Mouse (Mus musculus): ENCODE measurements around the gene Gm1043.

Gene Gm1043

DNA sequence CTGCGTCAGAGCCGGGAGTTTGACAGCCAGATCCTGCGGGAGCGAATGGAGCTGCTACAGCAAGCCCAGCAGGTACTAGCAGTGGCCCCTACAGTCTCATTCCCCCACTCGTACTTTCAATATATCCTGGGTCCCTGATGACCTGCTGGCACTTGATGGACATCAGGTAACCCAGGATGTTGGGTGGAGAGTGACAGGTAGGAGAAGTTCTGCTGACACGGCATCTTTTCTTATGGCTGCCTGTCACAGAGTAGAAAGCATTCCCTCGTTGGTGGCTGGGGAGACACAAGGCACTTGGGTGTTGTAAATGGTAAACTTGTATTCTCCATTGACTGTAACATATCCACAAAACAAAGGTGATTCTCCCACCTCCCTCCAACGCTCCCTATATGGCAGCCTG, 56.6 kb downstream of the Gm1043 start:
- CTCF ChIA-PET, result interaction anchor here in 1 of 4 experiments (0.5 kb wide), 1 partner anchor 1613 kb away, joined by 4 read pairs; no protein-coding TSS in a partner anchor

DNA sequence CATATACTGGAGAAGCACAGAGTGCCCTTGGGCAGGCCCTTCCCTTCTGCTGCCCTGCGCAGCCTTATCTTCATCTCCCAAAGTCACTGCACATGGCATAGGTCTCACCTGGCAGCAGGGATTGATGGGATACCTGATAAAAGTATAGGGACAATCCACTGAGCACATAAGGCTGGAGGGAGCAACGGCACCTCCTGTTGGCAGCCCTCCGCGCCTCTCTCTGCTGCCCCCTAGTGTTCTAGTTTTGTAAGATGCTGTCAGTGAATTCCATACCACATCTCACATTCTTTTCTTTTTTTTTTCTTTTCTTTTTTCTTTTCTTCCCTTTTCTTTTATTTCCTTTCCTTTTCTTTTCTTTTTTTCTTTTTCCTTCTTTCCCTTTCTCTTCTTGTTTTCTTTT, 62.4 kb downstream of the Gm1043 start:
- ChIA-PET POLR2A (no interaction called here), CTCF (interaction anchor here in 3 of 4 experiments (1.0 to 3.4 kb wide), 6 partner anchors 15 to 192 kb away, joined by 3 to 16 read pairs (median 4); no protein-coding TSS in a partner anchor)

More for the DNA sequence above, 56.6 kb downstream of the Gm1043 start:
- POLR2A ChIA-PET, result interaction anchor here in 2 of 4 experiments (0.6 kb wide), 2 partner anchors 46 to 72 kb away, joined by 3 to 4 read pairs; no protein-coding TSS in a partner anchor

DNA sequence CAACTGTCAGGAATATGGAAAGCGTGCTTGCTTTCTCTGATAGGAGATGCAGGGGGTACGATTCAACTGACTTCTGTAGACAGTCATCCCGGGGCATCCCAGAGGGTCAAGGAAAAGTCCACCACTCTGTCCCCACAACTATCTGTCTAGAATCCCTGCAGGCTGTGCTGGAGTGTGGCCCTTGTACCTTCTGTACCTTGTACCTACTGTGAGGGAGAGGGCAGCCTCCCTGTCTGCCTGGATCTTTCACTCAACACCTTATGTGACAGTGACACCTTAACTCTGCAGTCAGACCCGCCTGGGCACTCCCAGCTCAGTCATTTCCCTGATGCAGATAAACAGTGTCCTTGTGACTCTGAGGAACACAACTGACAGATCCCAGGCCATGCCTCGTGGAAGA, 65.5 kb downstream of the Gm1043 start:
- POLR2A ChIA-PET, result no interaction called here
- CTCF ChIA-PET, result interaction anchor here in 2 of 4 experiments (1.1 to 3.4 kb wide), 6 partner anchors 12 to 340 kb away, joined by 3 to 16 read pairs (median 4); no protein-coding TSS in a partner anchor

DNA sequence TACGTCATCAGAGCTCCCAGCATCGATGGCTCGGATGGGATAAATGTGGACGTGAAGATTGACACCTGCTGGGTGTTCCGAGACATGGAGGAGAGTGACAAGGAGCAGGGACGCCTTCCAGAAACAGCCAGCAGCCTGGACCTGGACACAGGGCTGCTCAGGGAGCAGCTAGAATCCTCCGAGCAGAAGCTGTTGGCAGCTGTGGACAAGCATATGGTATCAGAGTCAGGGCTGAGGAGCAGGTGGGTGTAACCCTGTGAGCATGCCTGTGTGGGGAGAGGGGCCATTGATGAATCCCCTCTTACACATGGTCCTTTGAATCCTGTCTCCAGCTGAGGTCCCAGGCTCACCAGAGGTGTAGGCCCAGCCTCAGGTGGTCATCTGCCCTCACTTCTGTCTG, 69.3 kb downstream of the Gm1043 start:
- ChIA-PET CTCF (interaction anchor here (0.6 to 2.4 kb wide), 8 partner anchors 9 to 319 kb away, joined by 3 to 18 read pairs (median 4); no protein-coding TSS in a partner anchor), POLR2A (no interaction called here)

DNA sequence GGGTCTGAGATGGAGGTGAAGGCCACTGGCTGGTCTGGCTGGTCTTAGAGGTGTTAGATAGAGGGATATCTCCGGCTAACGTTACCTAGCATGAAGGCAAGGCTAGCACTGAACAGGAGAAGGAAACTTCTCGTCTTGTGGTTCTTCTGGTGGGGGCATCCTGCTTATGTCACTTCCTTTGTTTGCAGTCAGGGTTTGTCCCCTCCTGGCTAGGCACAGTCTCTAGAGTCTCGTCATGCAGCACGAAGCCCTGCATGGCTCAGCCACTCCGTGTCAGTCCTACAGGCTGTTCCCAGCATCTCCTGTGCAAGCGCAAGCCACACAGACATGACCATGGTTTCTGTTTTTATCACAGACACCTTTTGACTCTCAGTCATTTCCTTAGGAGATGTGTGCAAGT, 73.2 kb downstream of the Gm1043 start:
- CTCF ChIA-PET, result interaction anchor here in 1 of 4 experiments (1.2 kb wide), 1 partner anchor 328 kb away, joined by 3 read pairs; the partner anchor contains the start of gene Man2b2
- POLR2A ChIA-PET, result interaction anchor here in 1 of 4 experiments (0.7 kb wide), 1 partner anchor 28 kb away, joined by 3 read pairs; no protein-coding TSS in a partner anchor

DNA sequence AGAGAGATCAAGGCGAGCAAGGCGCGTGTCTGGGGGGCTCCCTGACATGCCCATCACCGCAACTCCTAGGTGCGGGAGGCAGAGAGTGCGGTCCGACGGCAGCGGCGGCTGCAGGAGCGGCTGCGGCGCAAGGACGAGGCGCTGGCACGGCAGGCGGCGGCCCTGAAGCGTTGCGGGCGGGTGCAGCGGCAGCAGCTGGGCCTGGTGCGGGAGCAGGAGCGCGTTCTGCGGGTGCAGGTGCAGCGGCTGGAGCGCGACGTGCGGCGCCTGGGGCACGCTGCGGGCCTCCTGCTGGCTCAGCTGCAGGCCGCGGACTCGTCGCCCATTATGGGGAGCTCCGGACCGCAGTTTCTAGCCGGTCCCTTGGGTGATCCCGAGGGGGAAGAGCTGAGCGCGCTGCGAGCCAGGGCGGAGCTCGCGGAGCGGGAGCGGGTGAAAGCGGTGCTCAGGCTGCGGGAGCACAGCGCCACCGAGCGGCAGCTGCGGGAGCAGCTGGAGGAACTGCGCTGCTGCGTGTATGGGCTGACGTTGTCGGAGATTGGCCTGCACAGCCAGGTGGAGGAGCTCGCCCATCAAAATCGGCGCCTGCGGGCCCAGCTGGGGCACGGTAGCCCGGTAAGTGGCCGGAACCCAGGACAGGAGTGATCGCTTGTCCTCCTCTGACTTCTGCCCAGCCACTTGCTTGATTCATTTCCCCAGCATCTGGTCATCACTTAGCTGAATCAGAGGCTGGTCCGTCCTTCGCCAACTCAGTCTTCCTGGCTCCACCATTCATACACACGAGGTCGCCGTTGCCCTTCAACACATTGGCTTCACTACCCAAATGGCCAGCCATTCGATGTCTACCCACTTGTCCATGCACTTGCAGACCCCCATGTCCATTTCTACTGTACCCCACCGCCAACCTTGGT, 78.0 kb downstream of the Gm1043 start:
- CTCF ChIA-PET, result interaction anchor here (0.5 to 3.6 kb wide), 133 partner anchors 9 to 1637 kb away, joined by 3 to 81 read pairs (median 4); partner anchors contain the start of genes Man2b2 (in 2 of the 4), Crmp1 (in 1 of the 4), Evc2 (in 1 of the 4) and Wfs1 (in 1 of the 4)

DNA sequence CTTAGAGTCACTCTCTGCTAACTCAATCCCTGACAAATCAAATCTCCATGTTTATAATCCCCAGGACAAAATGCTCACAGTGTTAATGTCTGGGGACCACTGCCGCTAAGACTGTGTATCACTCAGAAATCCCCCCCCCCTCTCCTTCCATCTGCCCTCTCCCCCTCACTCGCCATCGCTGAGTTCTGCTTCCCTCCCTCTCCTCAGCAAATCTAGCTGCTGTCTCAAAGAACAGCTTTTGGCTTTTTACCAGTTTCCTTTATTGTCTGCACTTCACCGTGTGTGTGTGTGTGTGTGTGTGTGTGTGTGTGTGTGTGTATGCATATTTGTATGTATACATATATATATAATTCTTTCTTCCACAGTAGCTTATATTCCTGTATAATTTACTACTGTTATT, 91.3 kb downstream of the Gm1043 start:
- POLR2A ChIA-PET, result interaction anchor here in 1 of 4 experiments (0.6 kb wide), 1 partner anchor 114 kb away, joined by 3 read pairs; no protein-coding TSS in a partner anchor

More for the DNA sequence above, 78.0 kb downstream of the Gm1043 start:
- POLR2A ChIA-PET, result interaction anchor here in 3 of 4 experiments (0.7 to 1.7 kb wide), 7 partner anchors 14 to 333 kb away, joined by 3 to 7 read pairs (median 4); partner anchors contain the start of gene Man2b2 (in 1 of the 3)

DNA sequence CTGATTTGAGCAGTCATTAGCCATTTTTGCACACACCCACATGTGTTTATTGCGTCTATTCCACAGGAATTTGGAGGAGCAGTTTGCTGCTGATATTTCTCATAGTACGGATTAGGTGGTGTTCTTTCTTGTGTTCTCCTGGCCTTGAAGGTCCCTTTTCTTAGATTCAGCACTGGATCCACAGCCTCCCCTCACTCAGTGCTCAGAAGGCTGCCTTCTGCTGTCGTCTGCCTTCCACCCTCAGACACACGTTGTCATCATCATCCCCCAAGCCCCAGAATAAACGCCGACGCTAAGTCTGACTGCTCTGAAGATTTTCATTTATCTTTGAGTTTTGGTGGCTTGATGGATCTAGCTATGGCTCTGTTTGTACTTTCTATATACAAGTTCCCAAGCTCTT, 91.9 kb downstream of the Gm1043 start:
- POLR2A ChIA-PET, result interaction anchor here in 2 of 4 experiments (0.6 to 0.7 kb wide), 2 partner anchors 28 to 114 kb away, joined by 3 read pairs; no protein-coding TSS in a partner anchor
- CTCF ChIA-PET, result interaction anchor here in 3 of 4 experiments (0.6 to 2.3 kb wide), 5 partner anchors 14 to 350 kb away, joined by 3 to 7 read pairs (median 4); no protein-coding TSS in a partner anchor

More for the DNA sequence above, 91.3 kb downstream of the Gm1043 start:
- CTCF ChIA-PET, result interaction anchor here in 3 of 4 experiments (0.6 to 2.3 kb wide), 8 partner anchors 13 to 350 kb away, joined by 3 to 7 read pairs (median 3); no protein-coding TSS in a partner anchor

DNA sequence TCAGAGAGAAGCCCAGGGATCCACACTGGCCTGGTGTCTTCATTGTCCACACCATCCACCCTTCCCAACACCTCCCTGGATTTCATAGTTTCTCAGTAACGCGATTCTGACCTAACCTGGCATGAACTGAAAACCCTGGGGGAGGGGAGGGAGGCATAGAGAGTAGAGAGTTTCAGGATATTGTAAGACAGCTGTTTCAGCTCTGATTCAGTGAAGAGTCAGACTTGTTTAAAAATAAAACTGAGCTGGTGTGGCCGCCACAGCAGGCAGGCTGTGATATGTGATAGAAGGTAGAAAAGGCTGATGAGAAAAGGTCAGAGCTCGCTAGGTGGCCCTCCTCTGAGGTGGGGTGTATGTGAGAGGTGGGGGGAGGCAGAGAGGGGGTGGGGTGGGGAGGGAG, 93.6 kb downstream of the Gm1043 start:
- ChIA-PET CTCF (interaction anchor here in 3 of 4 experiments (1.0 to 2.5 kb wide), 8 partner anchors 8 to 359 kb away, joined by 3 to 15 read pairs (median 10); no protein-coding TSS in a partner anchor), POLR2A (no interaction called here)

DNA sequence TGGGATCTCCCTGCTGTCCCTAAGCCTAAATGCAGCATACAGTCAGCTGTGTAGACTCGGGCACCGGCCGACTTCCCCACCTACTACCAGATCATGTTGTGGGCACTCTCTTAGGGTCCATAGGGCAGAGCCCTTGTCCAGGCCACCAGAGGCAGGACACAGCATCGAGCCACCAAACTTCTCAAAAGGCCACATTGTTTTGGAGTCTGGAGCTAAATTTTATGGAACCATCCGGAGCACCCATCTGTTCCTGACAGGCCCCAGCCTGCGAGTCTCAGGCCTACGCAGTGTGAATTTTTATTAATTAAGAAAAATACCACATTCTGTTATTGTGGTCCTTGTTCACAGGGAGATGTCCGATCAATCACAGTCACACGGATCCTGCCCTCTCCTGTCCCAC, 94.7 kb downstream of the Gm1043 start:
- CTCF ChIA-PET, result interaction anchor here (0.5 to 2.5 kb wide), 31 partner anchors 9 to 656 kb away, joined by 3 to 15 read pairs (median 4); partner anchors contain the start of gene Man2b2 (in 1 of the 4)
- POLR2A ChIA-PET, result no interaction called here

DNA sequence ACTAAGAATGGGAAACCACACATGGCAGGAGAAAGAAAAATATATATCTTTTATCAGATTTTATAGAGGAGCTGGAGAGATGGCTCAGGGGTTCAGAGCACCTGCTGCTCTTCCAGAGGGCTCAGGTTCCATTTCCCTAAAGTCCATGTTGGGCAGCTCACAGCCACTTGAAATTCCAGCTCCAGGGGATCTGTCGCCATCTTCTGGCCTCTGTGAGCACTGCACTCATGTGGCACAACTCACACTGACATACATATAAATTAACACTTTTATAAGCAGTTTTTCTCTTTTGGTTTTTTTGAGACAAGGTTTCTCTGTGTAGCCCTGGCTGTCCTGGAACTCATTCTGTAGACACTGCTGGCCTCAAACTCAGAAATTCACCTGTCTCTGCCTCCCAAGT, 95.5 kb downstream of the Gm1043 start:
- ChIA-PET POLR2A (no interaction called here), CTCF (interaction anchor here (0.5 to 2.5 kb wide), 55 partner anchors 9 to 1980 kb away, joined by 3 to 15 read pairs (median 4); partner anchors contain the start of gene Man2b2 (in 1 of the 4))

DNA sequence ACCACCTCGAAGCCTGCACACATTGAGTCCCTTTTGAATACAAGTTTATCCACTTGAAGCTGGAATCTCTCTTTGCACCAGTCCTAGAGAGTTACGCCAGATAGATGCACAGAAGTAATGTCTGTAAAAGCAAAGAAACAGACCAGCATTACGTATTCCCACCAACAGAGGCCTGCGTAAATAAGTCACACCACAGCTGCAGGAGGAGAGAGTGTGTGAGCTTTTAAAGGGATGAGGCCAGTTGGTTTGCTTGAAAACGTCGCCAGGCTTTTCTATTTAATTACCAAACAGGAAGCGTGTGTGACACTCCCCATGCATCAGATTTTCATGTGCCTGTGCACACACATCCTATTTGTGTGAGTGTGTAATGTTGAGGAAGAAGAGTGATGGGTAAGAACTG, 99.4 kb downstream of the Gm1043 start:
- ChIA-PET CTCF (interaction anchor here in 1 of 4 experiments (1.2 kb wide), 1 partner anchor 21 kb away, joined by 4 read pairs; no protein-coding TSS in a partner anchor), POLR2A (interaction anchor here in 1 of 4 experiments (1.5 kb wide), 1 partner anchor 25 kb away, joined by 3 read pairs; no protein-coding TSS in a partner anchor)

DNA sequence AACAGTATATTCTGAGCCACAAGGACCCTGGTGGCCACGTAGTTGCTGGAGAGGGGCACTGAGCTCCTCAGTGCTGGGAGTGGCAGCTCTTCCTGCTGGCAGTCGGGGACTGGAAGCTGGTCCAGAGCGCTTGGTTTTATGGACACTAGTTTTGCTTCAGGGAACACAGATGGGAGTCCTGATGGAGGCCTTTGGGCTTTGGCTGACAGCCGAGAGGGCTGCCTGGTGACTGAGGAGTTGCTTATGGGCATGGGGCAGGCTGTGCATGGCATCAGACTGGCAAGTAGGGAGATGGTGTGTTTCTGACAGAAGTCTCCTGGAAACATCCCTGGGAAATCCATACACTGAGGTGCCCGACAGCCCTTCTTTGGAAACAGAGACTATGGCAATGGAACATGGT, 105.2 kb downstream of the Gm1043 start:
- CTCF ChIA-PET, result interaction anchor here in 2 of 4 experiments (0.5 to 1.1 kb wide), 3 partner anchors 10 to 776 kb away, joined by 3 to 4 read pairs (median 3); no protein-coding TSS in a partner anchor

DNA sequence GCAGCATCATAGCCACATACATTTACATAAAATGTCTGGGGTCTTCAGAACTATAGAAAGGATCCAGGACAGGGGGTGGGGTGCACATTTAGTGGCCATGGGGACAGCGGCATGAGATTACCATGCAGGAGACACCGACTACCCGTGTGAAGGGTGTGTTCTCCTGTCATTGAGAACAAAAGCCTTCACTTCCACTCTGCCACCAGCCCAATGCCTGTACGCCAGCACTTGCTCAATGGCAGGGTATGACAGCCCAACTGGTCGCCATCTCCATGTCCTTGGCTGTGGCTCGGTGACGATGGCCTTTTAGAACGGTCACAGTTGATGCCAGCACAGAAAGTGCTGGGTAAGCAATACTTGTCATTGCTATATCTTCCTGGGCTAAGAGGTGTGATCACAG, 111.0 kb downstream of the Gm1043 start:
- ChIA-PET POLR2A (no interaction called here), CTCF (no interaction called here)

More for the DNA sequence above, 105.2 kb downstream of the Gm1043 start:
- POLR2A ChIA-PET, result no interaction called here

DNA sequence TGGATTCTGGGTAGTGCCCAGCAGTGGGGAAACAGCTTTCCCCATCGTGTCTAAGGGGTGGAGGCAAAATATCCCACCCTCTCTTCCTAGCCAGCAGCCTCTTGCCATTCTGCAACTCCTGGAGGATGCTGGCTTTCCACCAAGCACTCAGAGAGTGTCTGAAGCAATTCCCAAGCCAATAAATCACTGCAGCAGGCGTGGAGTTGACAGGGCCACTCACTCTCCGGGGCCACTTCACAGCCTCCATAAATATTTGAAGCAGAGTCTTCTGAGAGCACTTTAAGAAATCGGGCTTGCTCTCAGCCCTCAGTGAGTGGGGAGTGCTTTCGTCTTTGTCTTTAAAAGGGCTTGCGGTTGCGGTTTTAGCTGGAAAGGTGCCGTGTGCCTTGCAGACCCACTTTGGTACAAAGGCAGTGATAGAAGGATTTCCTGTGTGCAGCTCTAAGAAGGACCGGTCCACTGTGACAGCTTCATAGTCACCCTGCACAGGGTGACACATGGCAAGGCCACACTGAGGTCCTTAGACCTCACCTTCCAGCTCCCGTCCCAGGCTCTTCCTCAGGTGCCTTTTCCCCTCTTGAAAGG, 111.6 kb downstream of the Gm1043 start:
- ChIA-PET POLR2A (interaction anchor here in 1 of 4 experiments (0.9 kb wide), 1 partner anchor 8 kb away, joined by 4 read pairs; no protein-coding TSS in a partner anchor), CTCF (interaction anchor here in 1 of 4 experiments (1.1 kb wide), 1 partner anchor 34 kb away, joined by 3 read pairs; no protein-coding TSS in a partner anchor)

DNA sequence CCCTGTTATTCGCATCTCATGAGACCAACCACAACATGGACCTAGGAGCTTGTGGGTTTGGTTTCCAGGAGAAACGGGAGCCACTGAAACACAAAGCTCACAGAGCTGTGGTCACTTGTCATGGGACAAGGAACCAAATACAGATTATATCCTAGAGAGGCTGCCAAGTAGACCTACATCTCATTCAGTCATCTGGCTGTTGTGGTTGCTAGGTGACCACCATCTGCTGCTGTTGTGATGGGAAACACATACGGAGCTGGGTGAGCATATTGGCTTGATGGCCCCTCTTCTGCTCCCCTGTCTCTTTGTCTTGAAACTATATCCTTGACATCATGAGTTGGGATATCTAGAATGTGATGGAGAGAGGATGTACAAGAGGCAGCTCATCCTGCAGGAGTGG, 112.3 kb downstream of the Gm1043 start:
- POLR2A ChIA-PET, result interaction anchor here in 2 of 4 experiments (0.8 to 0.9 kb wide), 2 partner anchors 9 to 82 kb away, joined by 3 to 4 read pairs; no protein-coding TSS in a partner anchor
- CTCF ChIA-PET, result interaction anchor here in 1 of 4 experiments (1.1 to 1.2 kb wide), 2 partner anchors 17 to 35 kb away, joined by 3 read pairs; no protein-coding TSS in a partner anchor

DNA sequence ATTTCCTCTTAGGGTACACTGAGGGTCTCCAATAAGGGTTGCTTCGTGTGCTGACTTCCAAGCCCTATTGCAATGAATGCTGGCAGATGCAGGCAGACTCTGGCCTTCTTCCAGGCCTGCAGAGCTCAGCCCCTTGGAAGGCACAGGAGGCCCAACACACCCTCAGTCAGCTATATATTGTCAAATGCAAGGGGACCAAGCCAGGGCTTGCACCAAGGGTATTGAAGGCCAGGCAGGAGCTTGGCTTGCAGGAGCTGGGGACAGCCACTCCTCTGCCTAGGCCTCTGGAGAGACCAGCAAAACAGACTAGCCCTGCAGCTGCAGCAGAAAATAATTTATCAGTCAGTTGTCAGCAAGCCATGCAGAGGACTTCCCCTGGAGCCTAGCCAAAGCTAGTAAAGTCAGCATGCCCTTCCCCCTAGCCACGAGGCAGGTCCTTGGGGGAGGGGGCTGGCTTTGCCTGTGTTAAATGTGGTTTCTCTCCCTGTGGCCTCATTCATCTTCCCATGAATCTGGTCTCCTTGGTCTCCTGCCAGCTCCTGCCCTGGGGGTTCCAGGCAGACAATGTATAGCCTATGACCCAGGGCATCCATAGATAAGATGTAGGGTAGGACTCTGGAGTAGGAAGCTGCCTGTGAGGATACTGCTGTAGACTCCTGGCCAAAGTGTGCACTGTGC, 113.0 kb downstream of the Gm1043 start:
- CTCF ChIA-PET, result interaction anchor here in 2 of 4 experiments (0.5 to 1.2 kb wide), 3 partner anchors 18 to 239 kb away, joined by 3 to 9 read pairs (median 3); no protein-coding TSS in a partner anchor
- POLR2A ChIA-PET, result interaction anchor here in 1 of 4 experiments (0.8 kb wide), 1 partner anchor 83 kb away, joined by 3 read pairs; no protein-coding TSS in a partner anchor

All from embryonic stem cell, embryonic (primary cell).